Mouse (Mus musculus) stomach, embryonic 16.5 days (tissue): Measurements from ENCODE around the gene Rpl39. TPM values are rescaled to one million over a fixed set of nuclear protein-coding genes. Genes with fewer than 3 reads are reported as not detected.

ENCODE experiments used
- ATAC-seq: fragments of 200-750 bp; cut with Nextera tagmentation; 2 replicates; pipeline ENCODE4 v1.8.0; 2017; ENCODE audit warnings: moderate number of reproducible peaks, moderate TSS enrichment; ENCODE audit not compliant: insufficient read depth, low FRiP score
- H3K27ac ChIP-seq: fragments of 300-500 bp; sonication (generic); 2 replicates; pipeline ENCODE4 v1.5.1; 2014; ENCODE audit warnings: low read length
- H3K27me3 ChIP-seq: fragments of 300-500 bp; sonication (generic); 2 replicates; pipeline ENCODE4 v1.6.1; 2014; ENCODE audit warnings: low read length, control low read depth, mixed read lengths; ENCODE audit not compliant: control insufficient read depth, insufficient read depth
- H3K36me3 ChIP-seq: fragments of 300-500 bp; sonication (generic); 2 replicates; pipeline ENCODE4 v1.6.1; 2014; ENCODE audit warnings: low read length; ENCODE audit not compliant: control insufficient read depth, insufficient read depth
- H3K4me1 ChIP-seq: fragments of 300-500 bp; sonication (generic); 2 replicates; pipeline ENCODE4 v1.6.1; 2014; ENCODE audit warnings: low read length, control low read depth, mixed read lengths; ENCODE audit not compliant: control insufficient read depth, insufficient read depth
- H3K4me2 ChIP-seq: fragments of 300-500 bp; sonication (generic); 2 replicates; pipeline ENCODE4 v1.6.1; 2014; ENCODE audit warnings: low read depth, low read length, mixed read lengths
- H3K4me3 ChIP-seq: fragments of 300-500 bp; sonication (generic); replicated peaks from 2 replicates; pipeline ENCODE4 v1.5.1; 2014; ENCODE audit warnings: mild to moderate bottlenecking, low read length
- H3K9ac ChIP-seq: fragments of 300-500 bp; sonication (generic); 2 replicates; pipeline ENCODE4 v1.6.1; 2014; ENCODE audit warnings: low read length
- H3K9me3 ChIP-seq: fragments of 300-500 bp; sonication (generic); replicated peaks from 2 replicates; pipeline ENCODE4 v1.6.1; 2016; ENCODE audit warnings: low read length, control low read depth; ENCODE audit not compliant: control insufficient read depth
- WGBS: fragments of 180-500 bp; shearing (Covaris S2); extraction: QIAGEN DNeasy Blood & Tissue Kit; methylation state at CpG from one replicate; pipeline ENCODE4 v1.1.7; 2014; 5-methylcytosine and 5-hydroxymethylcytosine counted together
- polyA plus RNA-seq: library from polyadenylated mRNA; unstranded; fragments of >200 nt; fragmentation: Nextera tagmentation; extraction: Ambion mirVana; gene quantifications from 2 replicates; pipeline ENCODE4 v1.2.1, GENCODE M21; 2015

The Rpl39 gene
- polyA plus RNA-seq, 1 experiment from 2014 or later, result 576 TPM

GRCm38 (mm10) chrX:37042726-37043125 is 42.5 kb downstream of the Rpl39 start:
- WGBS, result 22% methylated on average over 9 of the region's 9 CpGs

More at GRCm38 (mm10) chrX:37042726-37043125, 42.5 kb downstream of the Rpl39 start:
- Histone ChIP-seq H3K9ac (no peak overlapping the region), H3K4me1 (no peaks in the 10 kb centered on the region), H3K4me3 (no peak overlapping the region), H3K27ac (no peak overlapping the region), H3K36me3 (no peaks in the 10 kb centered on the region), H3K9me3 (no peaks in the 10 kb centered on the region), H3K4me2 (no peak overlapping the region), H3K27me3 (no peaks in the 10 kb centered on the region; the same call in 1 of the 2 replicates)
- ATAC-seq, result no peak

Other genes with a start within 250 kb of the Rpl39 start
- 105 and 107 TPM in 2 replicates for gene Ube2a, start 211.5 kb downstream of the Rpl39 start, polyA plus RNA-seq
- 30.3 and 31.3 TPM in 2 replicates for gene C330007P06Rik, start 211.3 kb downstream of the Rpl39 start, polyA plus RNA-seq
- 1.2 and 1.3 TPM in 2 replicates for gene Nkrf, start 182.5 kb downstream of the Rpl39 start, polyA plus RNA-seq
- gene Sept6, start 93.6 kb downstream of the Rpl39 start, polyA plus RNA-seq, result 15.0 and 15.6 TPM in 2 replicates
- gene Sowahd, start 36.6 kb downstream of the Rpl39 start, polyA plus RNA-seq, result not detected in 2 replicates
- gene Upf3b, start 24.9 kb upstream of the Rpl39 start, polyA plus RNA-seq, result 15.4 and 19.4 TPM in 2 replicates
- 13.7 and 14.2 TPM in 2 replicates for gene Nkap, start 41.4 kb upstream of the Rpl39 start, polyA plus RNA-seq
- gene Akap14, start 83.4 kb upstream of the Rpl39 start, polyA plus RNA-seq, result not detected in 2 replicates
- 398 and 416 TPM in 2 replicates for gene Ndufa1, start 105.8 kb upstream of the Rpl39 start, polyA plus RNA-seq
- gene Rnf113a1, start 105.8 kb upstream of the Rpl39 start, polyA plus RNA-seq, result 9.1 and 10.1 TPM in 2 replicates
- not detected in 2 replicates for gene Gm9, start 125.6 kb upstream of the Rpl39 start, polyA plus RNA-seq
- not detected in 2 replicates for gene Rhox1, start 136.9 kb upstream of the Rpl39 start, polyA plus RNA-seq
- not detected in 2 replicates for gene Rhox2a, start 159.6 kb upstream of the Rpl39 start, polyA plus RNA-seq
- gene Rhox3a, start 164.5 kb upstream of the Rpl39 start, polyA plus RNA-seq, result 0.28 TPM in 1 of 2 replicates, not detected in the other
- gene Rhox4a, start 179.9 kb upstream of the Rpl39 start, polyA plus RNA-seq, result not detected in 2 replicates